Mouse (Mus musculus) limb, embryonic 15.5 days (tissue): ENCODE data around the gene Poc1b. TPM values are rescaled to one million over a fixed set of nuclear protein-coding genes. Genes with fewer than 3 reads are reported as not detected.

Source experiments
- ATAC-seq: fragments of 200-750 bp; cut with Nextera tagmentation; 2 replicates; pipeline ENCODE4 v1.8.0; 2017; ENCODE audit warnings: low read depth, moderate TSS enrichment; ENCODE audit not compliant: insufficient number of reproducible peaks, low FRiP score, low TSS enrichment
- H3K27ac ChIP-seq: fragments of 300-500 bp; sonication (generic); 2 replicates; pipeline ENCODE4 v1.5.1; 2015; ENCODE audit warnings: moderate library complexity, mild to moderate bottlenecking, inconsistent platforms
- H3K27me3 ChIP-seq: fragments of 300-500 bp; sonication (generic); 2 replicates; pipeline ENCODE4 v1.6.1; 2015; ENCODE audit warnings: inconsistent platforms
- H3K36me3 ChIP-seq: fragments of 300-500 bp; sonication (generic); 2 replicates; pipeline ENCODE4 v1.6.1; 2015; ENCODE audit warnings: inconsistent platforms
- H3K4me1 ChIP-seq: fragments of 300-500 bp; sonication (generic); 2 replicates; pipeline ENCODE4 v1.6.1; 2015; ENCODE audit warnings: inconsistent platforms
- H3K4me2 ChIP-seq: fragments of 300-500 bp; sonication (generic); 2 replicates; pipeline ENCODE4 v1.6.1; 2015; ENCODE audit warnings: mild to moderate bottlenecking, inconsistent platforms
- H3K4me3 ChIP-seq: fragments of 300-500 bp; sonication (generic); 2 replicates; pipeline ENCODE4 v1.5.1; 2015; ENCODE audit warnings: mild to moderate bottlenecking, inconsistent platforms
- H3K9ac ChIP-seq: fragments of 300-500 bp; sonication (generic); 2 replicates; pipeline ENCODE4 v1.6.1; 2015; ENCODE audit warnings: inconsistent platforms
- H3K9me3 ChIP-seq: fragments of 300-500 bp; sonication (generic); 2 replicates; pipeline ENCODE4 v1.6.1; 2016; ENCODE audit warnings: inconsistent platforms
- WGBS: fragments of 180-500 bp; shearing (Covaris S2); methylation state at CpG from one replicate; pipeline ENCODE4 v1.1.7; 2015; 5-methylcytosine and 5-hydroxymethylcytosine counted together
- polyA plus RNA-seq: library from polyadenylated mRNA; unstranded; fragments of >200 nt; fragmentation: Nextera tagmentation; extraction: Ambion mirVana; gene quantifications from 2 replicates; pipeline ENCODE4 v1.2.1, GENCODE M21; 2015

Poc1b gene
- polyA plus RNA-seq, 1 experiment from 2014 or later, result 15.6 TPM

DNA sequence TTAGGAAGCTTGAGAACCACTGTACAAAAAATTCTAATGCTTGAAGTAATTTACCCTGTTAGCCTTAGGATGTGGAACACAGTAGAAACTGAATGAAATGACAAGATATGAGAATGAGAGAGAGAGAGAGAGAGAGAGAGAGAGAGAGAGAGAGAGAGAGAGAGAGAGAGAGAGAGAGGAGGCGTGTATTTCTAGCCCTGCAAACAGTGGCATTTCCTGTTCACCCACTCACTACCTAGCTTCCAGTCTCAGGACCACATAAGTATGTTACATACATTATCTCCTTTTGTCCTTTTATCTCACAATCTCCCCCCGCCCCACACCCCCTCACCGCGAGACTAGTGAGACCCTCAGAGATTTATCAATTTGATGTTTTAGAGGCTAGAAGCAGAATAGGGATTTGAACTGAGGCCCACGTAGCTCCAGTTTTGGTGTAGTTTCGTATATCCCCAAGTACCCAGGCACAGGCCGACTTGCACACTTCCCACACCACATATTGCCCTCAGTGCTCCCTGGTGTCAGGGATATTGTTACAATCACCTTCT lies 134.5 kb downstream of the Poc1b start:
- Histone ChIP-seq H3K4me3 (no peak overlapping the region), H3K27ac (0 out of 2 replicates have a peak overlapping the region, but pooled peaks have one; percentile 23), H3K9ac (no peak overlapping the region), H3K4me2 (no peak overlapping the region), H3K9me3 (no peaks in the 10 kb centered on the region), H3K36me3 (no peaks in the 10 kb centered on the region), H3K4me1 (peaks cover 26% of the 10 kb centered on the region), H3K27me3 (no peaks in the 10 kb centered on the region)
- no peak for ATAC-seq
- 61% methylated on average over 7 of the region's 7 CpGs for WGBS

GRCm38 (mm10) chr10:99241829-99242711 lies 135.2 kb downstream of the Poc1b start:
- 40% methylated on average over 16 of the region's 16 CpGs for WGBS
- H3K4me1 ChIP-seq, result peaks cover 26% of the 10 kb centered on the region
- no peak overlapping the region for H3K4me2 ChIP-seq
- H3K4me3 ChIP-seq, result no peak overlapping the region
- no peaks in the 10 kb centered on the region for H3K9me3 ChIP-seq
- no peak for ATAC-seq
- H3K9ac ChIP-seq, result no peak overlapping the region
- no peaks in the 10 kb centered on the region for H3K36me3 ChIP-seq
- no peaks in the 10 kb centered on the region for H3K27me3 ChIP-seq
- H3K27ac ChIP-seq, result peak overlapping the region; percentile 23; the same call in 1 of the 2 replicates

GRCm38 (mm10) chr10:99242721-99243120 lies 135.9 kb downstream of the Poc1b start:
- peak overlapping the region; percentile 62 for H3K27ac ChIP-seq
- H3K36me3 ChIP-seq, result no peaks in the 10 kb centered on the region
- peaks cover 23% of the 10 kb centered on the region for H3K4me1 ChIP-seq
- H3K4me3 ChIP-seq, result no peak overlapping the region
- no peaks in the 10 kb centered on the region for H3K27me3 ChIP-seq
- no peaks in the 10 kb centered on the region for H3K9me3 ChIP-seq
- H3K4me2 ChIP-seq, result no peak overlapping the region
- H3K9ac ChIP-seq, result no peak overlapping the region
- no peak for ATAC-seq
- 53% methylated on average over 10 of the region's 10 CpGs for WGBS

DNA sequence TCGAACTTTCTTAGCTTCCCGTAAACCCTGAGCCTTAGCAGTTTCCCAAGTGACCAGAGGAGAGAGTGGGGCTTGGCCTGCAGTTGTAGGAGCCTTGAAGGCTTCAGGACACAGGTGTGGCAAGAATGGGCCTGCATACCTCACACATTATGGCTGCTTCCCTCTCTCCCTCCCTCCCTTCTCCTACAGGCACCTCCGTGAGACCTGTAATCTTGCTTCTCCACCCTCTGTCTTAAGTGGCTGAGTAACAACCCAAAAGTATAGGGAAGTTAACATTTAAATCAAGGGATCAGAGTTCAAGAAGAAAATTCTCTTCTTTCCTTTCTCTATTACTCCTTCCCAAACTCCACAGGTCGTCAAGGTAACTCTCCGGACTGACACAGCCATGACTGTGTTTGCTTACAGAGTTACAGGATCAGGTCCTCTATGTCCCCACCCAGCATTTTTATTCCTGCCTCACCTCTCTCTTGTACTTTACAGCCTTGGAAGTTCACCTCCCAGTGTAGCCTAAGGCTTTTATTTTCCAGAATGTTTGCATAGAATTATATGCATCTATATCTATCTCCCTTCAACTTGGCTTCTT lies 137.2 kb downstream of the Poc1b start:
- H3K4me3 ChIP-seq, result no peak overlapping the region
- no peak overlapping the region for H3K9ac ChIP-seq
- peaks cover 19% of the 10 kb centered on the region for H3K4me1 ChIP-seq
- no peaks in the 10 kb centered on the region for H3K36me3 ChIP-seq
- H3K9me3 ChIP-seq, result no peaks in the 10 kb centered on the region
- ATAC-seq, result no peak
- no peak overlapping the region for H3K27ac ChIP-seq
- WGBS, result 41% methylated on average over 5 of the region's 5 CpGs
- H3K4me2 ChIP-seq, result no peak overlapping the region
- H3K27me3 ChIP-seq, result no peaks in the 10 kb centered on the region

DNA sequence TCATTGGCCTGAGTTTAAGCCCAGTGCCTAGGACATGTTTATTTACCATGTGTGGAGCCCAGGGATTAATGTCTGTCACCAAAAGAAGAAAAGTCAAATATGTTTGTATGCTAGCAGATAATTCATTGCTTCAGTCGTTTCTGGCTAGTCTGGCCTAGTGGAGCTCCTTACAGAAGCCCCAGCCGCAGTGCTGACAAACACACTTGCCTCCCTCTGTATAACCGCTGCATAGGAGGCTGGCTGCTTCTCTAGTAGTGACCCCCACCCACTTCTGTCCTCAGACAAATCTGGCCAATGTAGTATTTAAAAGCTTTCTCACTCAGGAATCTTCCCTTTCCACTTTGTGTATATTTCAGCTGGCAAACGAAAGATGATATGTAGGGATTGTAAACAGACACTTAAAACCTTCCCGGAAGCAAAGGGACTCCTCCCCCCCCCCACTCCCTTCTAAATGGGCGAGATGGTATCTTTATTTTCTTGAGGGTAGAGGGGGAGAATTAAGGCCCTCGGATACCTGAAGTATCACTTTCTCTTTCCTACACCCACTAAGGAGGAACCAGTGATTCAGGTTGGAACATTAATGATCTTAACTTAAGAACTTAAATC lies 137.9 kb downstream of the Poc1b start:
- WGBS, result 39% methylated on average over 7 of the region's 7 CpGs
- H3K9me3 ChIP-seq, result no peaks in the 10 kb centered on the region
- H3K4me2 ChIP-seq, result no peak overlapping the region
- H3K27ac ChIP-seq, result no peak overlapping the region
- ATAC-seq, result no peak
- peaks cover 16% of the 10 kb centered on the region for H3K4me1 ChIP-seq
- no peaks in the 10 kb centered on the region for H3K27me3 ChIP-seq
- H3K36me3 ChIP-seq, result no peaks in the 10 kb centered on the region
- H3K4me3 ChIP-seq, result no peak overlapping the region
- no peak overlapping the region for H3K9ac ChIP-seq

DNA sequence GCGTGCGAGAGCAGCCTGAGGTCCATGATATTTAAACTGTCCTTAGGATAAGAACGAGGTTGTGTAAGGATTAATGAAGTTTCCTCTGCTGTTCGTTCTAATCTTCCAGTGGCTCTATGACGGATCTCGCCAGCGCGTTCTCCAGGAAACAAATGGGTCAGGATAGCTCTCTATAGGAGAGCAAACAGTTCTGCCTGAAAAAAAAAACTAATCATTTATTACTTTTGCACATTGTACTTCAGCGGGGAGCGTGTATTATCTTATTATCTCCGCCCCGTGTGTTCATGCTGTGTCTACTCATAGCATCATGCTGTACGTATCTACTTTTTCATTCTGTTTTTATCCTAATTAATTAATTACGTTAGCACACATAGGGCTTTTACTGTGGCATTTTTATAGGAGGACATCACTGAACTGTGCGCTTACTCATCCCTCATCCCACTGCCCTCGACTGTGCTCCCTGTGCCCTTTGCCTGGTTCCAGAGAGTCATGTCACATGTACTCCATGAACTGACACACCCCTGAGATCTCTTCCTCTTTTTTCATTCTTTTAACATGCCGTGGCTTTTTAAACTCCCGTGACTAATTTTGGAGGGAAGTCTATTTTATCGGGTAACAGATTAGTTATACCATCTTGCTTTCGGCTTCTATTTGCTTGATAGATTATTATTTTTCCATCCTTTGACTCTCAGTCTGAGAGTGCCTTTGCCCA lies 140.1 kb downstream of the Poc1b start:
- no peak overlapping the region for H3K27ac ChIP-seq
- no peak overlapping the region for H3K4me3 ChIP-seq
- H3K9me3 ChIP-seq, result no peaks in the 10 kb centered on the region
- H3K27me3 ChIP-seq, result no peaks in the 10 kb centered on the region
- no peak for ATAC-seq
- H3K4me2 ChIP-seq, result no peak overlapping the region
- peaks cover 10% of the 10 kb centered on the region; the same call in 1 of the 2 replicates for H3K4me1 ChIP-seq
- no peaks in the 10 kb centered on the region for H3K36me3 ChIP-seq
- H3K9ac ChIP-seq, result no peak overlapping the region
- WGBS, result 87% methylated on average over 20 of the region's 20 CpGs

Other genes starting within 250 kb of the Poc1b start
- gene Atp2b1, start 192.6 kb upstream of the Poc1b start, polyA plus RNA-seq, result 132 and 139 TPM in 2 replicates
- gene Galnt4, start 1.1 kb downstream of the Poc1b start, polyA plus RNA-seq, result 11.3 and 12.1 TPM in 2 replicates
- gene Phxr2, start 19.3 kb downstream of the Poc1b start, polyA plus RNA-seq, result not detected in 2 replicates
- gene Dusp6, start 156.2 kb downstream of the Poc1b start, polyA plus RNA-seq, result 66.8 and 71.9 TPM in 2 replicates